Comparison of ENCODE assay signal across 20 mouse cellular contexts in the genomic region with DNA sequence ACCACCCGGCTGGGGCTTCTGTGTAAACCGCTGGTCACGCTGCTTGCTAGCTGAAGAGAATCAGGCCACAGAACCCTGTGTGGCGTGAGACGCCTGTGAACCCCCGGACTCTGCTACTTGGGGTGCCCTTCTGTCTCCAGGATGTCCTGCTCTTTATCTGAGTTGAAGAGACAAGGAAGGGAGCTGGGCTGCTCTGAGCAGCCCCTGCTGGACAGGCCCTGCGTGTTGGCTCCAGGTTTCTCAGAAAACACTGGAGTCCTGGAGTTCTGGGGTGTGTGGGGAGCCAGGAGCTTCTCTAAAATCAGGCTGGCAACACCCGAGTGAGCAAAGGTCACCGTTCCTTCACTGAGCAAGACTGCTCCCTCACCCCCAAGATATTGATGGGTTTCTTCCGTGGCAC.
DNase-seq lines count a peak whose midpoint lies in the region; ATAC-seq lines count a peak whose summit lies in the region.
"Had no signal": no experiment of that assay in that cellular context is flagged by ENCODE, and none has a peak within 500 bp of the region (broad histone marks: within the 10 kb centered on the region; RNA-seq: fewer than 3 reads in every experiment).

No protein-coding gene starts in this region.

- no peaks in the 10 kb centered on the region for H3K36me3 ChIP-seq in lung, embryonic 15.5 days
- H3K36me3 ChIP-seq in embryonic facial prominence, embryonic 10.5 days (replicated peaks): no peaks in the 10 kb centered on the region
- no peaks in the 10 kb centered on the region for H3K36me3 ChIP-seq in intestine, embryonic 15.5 days
- no peaks in the 10 kb centered on the region for H3K36me3 ChIP-seq in stomach, embryonic 15.5 days
- H3K36me3 ChIP-seq: embryonic facial prominence, embryonic 15.5 days; forebrain, embryonic 15.5 days; G1E; heart, embryonic 13.5 days had no signal

- no peak for DNase-seq in lung, adult 18-20 months
- DNase-seq in embryonic facial prominence, embryonic 10.5 days (ENCODE audit: low spot score): no peak
- no peak for DNase-seq in spleen, postnatal 36 days (ENCODE audit: low spot score in 2 of 2)
- no peak for DNase-seq in thymus, postnatal 0 days (ENCODE audit: low spot score)
- DNase-seq in adrenal gland, adult (ENCODE audit: inconsistent age in 2 of 2, low spot score in 1 of 2): no peak
- DNase-seq: adrenal gland, postnatal 10 days; cerebellum, adult 18-20 months; cerebellum, adult 9-11 months; cerebellum, postnatal 36 days; gastrocnemius, postnatal 36 days; heart, adult 11 months; heart, postnatal 36 days had no signal

- H3K27ac ChIP-seq in lung, embryonic 15.5 days: 0 out of 2 replicates have a peak overlapping the region, but pooled peaks have one; percentile 3
- H3K27ac ChIP-seq in embryonic facial prominence, embryonic 10.5 days (replicated peaks): 0 out of 2 replicates have a peak overlapping the region, but pooled peaks have one; percentile 10
- H3K27ac ChIP-seq in intestine, embryonic 15.5 days: peak overlapping the region; percentile 85
- H3K27ac ChIP-seq in stomach, embryonic 15.5 days: peak overlapping the region; percentile 95
- H3K27ac ChIP-seq: embryonic facial prominence, embryonic 15.5 days; forebrain, embryonic 15.5 days; heart, embryonic 13.5 days had no signal

- H3K9me3 ChIP-seq in lung, embryonic 15.5 days: no peaks in the 10 kb centered on the region
- H3K9me3 ChIP-seq in embryonic facial prominence, embryonic 10.5 days: no peaks in the 10 kb centered on the region
- no peaks in the 10 kb centered on the region for H3K9me3 ChIP-seq in intestine, embryonic 15.5 days
- H3K9me3 ChIP-seq in stomach, embryonic 15.5 days: no peaks in the 10 kb centered on the region
- H3K9me3 ChIP-seq: embryonic facial prominence, embryonic 15.5 days; forebrain, embryonic 15.5 days; heart, embryonic 13.5 days had no signal

- peaks cover 76% of the 10 kb centered on the region for H3K27me3 ChIP-seq in lung, embryonic 15.5 days
- peaks cover 100% of the 10 kb centered on the region for H3K27me3 ChIP-seq in embryonic facial prominence, embryonic 10.5 days (replicated peaks; ENCODE audit: low read depth, poor library complexity, severe bottlenecking)
- H3K27me3 ChIP-seq in intestine, embryonic 15.5 days (replicated peaks): peaks cover 36% of the 10 kb centered on the region
- H3K27me3 ChIP-seq in stomach, embryonic 15.5 days (replicated peaks): peaks cover 30% of the 10 kb centered on the region

- no peak for ATAC-seq in lung, embryonic 15.5 days (ENCODE audit: borderline replicate concordance, extremely low read depth, low FRiP score, low TSS enrichment)
- ATAC-seq in intestine, embryonic 15.5 days: no peak
- no peak for ATAC-seq in stomach, embryonic 15.5 days (ENCODE audit: insufficient read depth, low FRiP score, low read depth)
- ATAC-seq: CD4-positive, CD25-positive, alpha-beta regulatory T cell, adult 4 months; forebrain, embryonic 15.5 days had no signal

- WGBS in lung, embryonic 15.5 days: 56% methylated on average over 10 of the region's 10 CpGs
- WGBS in embryonic facial prominence, embryonic 10.5 days: 74% methylated on average over 10 of the region's 10 CpGs
- 39% methylated on average over 10 of the region's 10 CpGs for WGBS in intestine, embryonic 15.5 days
- WGBS in stomach, embryonic 15.5 days: 43% methylated on average over 10 of the region's 10 CpGs

- no peaks in the 10 kb centered on the region for H3K4me1 ChIP-seq in lung, embryonic 15.5 days
- H3K4me1 ChIP-seq in embryonic facial prominence, embryonic 10.5 days: peaks cover 43% of the 10 kb centered on the region
- H3K4me1 ChIP-seq in intestine, embryonic 15.5 days (replicated peaks): peaks cover 30% of the 10 kb centered on the region; the same call in 1 of the 2 replicates
- H3K4me1 ChIP-seq in stomach, embryonic 15.5 days: peaks cover 11% of the 10 kb centered on the region

- peak overlapping the region; percentile 35 for H3K4me2 ChIP-seq in lung, embryonic 15.5 days
- H3K4me2 ChIP-seq in intestine, embryonic 15.5 days (replicated peaks): no peak overlapping the region
- no peak overlapping the region for H3K4me2 ChIP-seq in stomach, embryonic 15.5 days
- H3K4me2 ChIP-seq: embryonic facial prominence, embryonic 15.5 days; forebrain, embryonic 15.5 days; heart, embryonic 13.5 days had no signal

- peak overlapping the region; percentile 0; the same call in 1 of the 2 replicates for H3K4me3 ChIP-seq in lung, embryonic 15.5 days
- H3K4me3 ChIP-seq in embryonic facial prominence, embryonic 10.5 days: no peak overlapping the region
- no peak overlapping the region for H3K4me3 ChIP-seq in intestine, embryonic 15.5 days (replicated peaks)
- H3K4me3 ChIP-seq in stomach, embryonic 15.5 days (replicated peaks): no peak overlapping the region
- H3K4me3 ChIP-seq: embryonic facial prominence, embryonic 15.5 days; forebrain, embryonic 15.5 days; heart, embryonic 13.5 days had no signal

- no peak overlapping the region for H3K9ac ChIP-seq in lung, embryonic 15.5 days
- no peak overlapping the region for H3K9ac ChIP-seq in intestine, embryonic 15.5 days
- no peak overlapping the region for H3K9ac ChIP-seq in stomach, embryonic 15.5 days
- H3K9ac ChIP-seq: embryonic facial prominence, embryonic 15.5 days; forebrain, embryonic 15.5 days; heart, embryonic 13.5 days had no signal

Comparison
In these comparisons a context has a peak if more than half of its experiments do, and no peak if none do; other contexts are left out.
1. H3K27ac ChIP-seq: peak in every context shown above with its lines; median percentile 95 in stomach, embryonic 15.5 days; 85 in intestine, embryonic 15.5 days; 10 in embryonic facial prominence, embryonic 10.5 days; 3 in lung, embryonic 15.5 days.